Mouse (Mus musculus): ENCODE measurements around the gene Amz2.

DNA sequence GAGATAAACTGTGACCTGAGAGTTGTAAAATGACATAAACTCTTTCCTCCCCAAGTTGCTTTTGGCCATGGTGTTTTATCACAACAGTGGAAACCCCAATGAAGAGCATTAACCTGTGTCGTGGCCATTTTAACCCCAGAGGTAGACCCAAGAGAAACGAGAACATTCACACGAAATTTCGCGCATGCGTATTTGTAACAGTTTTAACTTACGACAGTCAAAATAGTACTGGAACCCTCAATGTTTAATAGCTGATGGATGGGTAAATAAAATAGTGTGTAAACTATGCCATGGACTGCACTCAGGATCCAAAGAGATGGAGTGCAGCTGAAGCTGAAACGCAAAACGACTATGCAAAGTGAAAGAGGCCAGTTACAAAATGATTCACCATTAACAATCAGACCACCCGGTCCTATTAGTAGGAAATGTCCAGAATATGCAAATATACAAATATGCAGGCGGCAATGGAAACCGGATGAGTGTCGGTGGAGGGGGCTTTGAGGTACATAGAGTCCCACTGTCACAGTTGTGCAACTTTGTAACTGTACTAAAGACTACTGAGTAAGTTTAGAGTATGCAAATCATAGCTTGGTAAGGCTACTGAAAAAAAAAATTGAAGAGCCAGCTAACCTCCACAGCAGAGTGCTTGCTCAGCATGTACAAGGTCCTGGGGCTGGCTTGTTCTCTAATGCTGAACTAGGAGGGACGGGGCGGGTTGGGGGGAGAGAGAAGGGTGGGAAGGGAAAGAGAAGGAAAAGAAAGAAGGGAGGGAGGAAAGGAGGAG is 15.4 kb upstream of the Amz2 start:
- no peak for TF ChIP-seq CTCF (IDR thresholded peaks at IDR 0.05; ENCODE audit: borderline replicate concordance, control insufficient read depth, extremely low read depth, insufficient read depth, low read length, poor library complexity)
- TF ChIP-seq POLR2A (IDR thresholded peaks at IDR 0.05; ENCODE audit: control insufficient read depth, extremely low read depth, insufficient read depth, low read length, poor library complexity) = no peak

Measured in thymus, adult 2 months (tissue).